Mouse (Mus musculus) stomach, postnatal 0 days (tissue): ENCODE data around the gene Gtf3c1. TPM values are rescaled to one million over a fixed set of nuclear protein-coding genes. Genes with fewer than 3 reads are reported as not detected.

ENCODE experiments used
- ATAC-seq: fragments of 200-750 bp; cut with Nextera tagmentation; 2 replicates; pipeline ENCODE4 v1.8.0; 2017; ENCODE audit not compliant: low FRiP score, low TSS enrichment
- DNase-seq: peaks from one replicate; pipeline ENCODE4 v3.0.0-alpha.2; 2016; ENCODE audit warnings: low spot score
- H3K27ac ChIP-seq: fragments of 300-500 bp; sonication (generic); replicated peaks from 2 replicates; pipeline ENCODE4 v1.5.1; 2014; ENCODE audit warnings: mild to moderate bottlenecking, control low read depth
- H3K27me3 ChIP-seq: fragments of 300-500 bp; sonication (generic); 2 replicates; pipeline ENCODE4 v1.6.1; 2014; ENCODE audit warnings: low read length; ENCODE audit not compliant: control insufficient read depth, insufficient read depth
- H3K36me3 ChIP-seq: fragments of 300-500 bp; sonication (generic); 2 replicates; pipeline ENCODE4 v1.6.1; 2014; ENCODE audit warnings: low read length, mixed read lengths; ENCODE audit not compliant: control insufficient read depth, insufficient read depth
- H3K4me1 ChIP-seq: fragments of 300-500 bp; sonication (generic); replicated peaks from 2 replicates; pipeline ENCODE4 v1.6.1; 2014; ENCODE audit warnings: antibody characterized with exemption; ENCODE audit not compliant: control insufficient read depth, insufficient read depth
- H3K4me2 ChIP-seq: fragments of 300-500 bp; sonication (generic); replicated peaks from 2 replicates; pipeline ENCODE4 v1.6.1; 2014; ENCODE audit warnings: low read depth, mild to moderate bottlenecking, control low read depth, moderate library complexity
- H3K4me3 ChIP-seq: fragments of 300-500 bp; sonication (generic); 2 replicates; pipeline ENCODE4 v1.5.1; 2014; ENCODE audit warnings: low read depth, low read length, control low read depth
- H3K9ac ChIP-seq: fragments of 300-500 bp; sonication (generic); 2 replicates; pipeline ENCODE4 v1.6.1; 2014; ENCODE audit warnings: mild to moderate bottlenecking, low read length, control low read depth, mixed read lengths
- H3K9me3 ChIP-seq: fragments of 300-500 bp; sonication (generic); 2 replicates; pipeline ENCODE4 v1.6.1; 2016; ENCODE audit warnings: low read length; ENCODE audit not compliant: control insufficient read depth
- CTCF ChIP-seq: IDR thresholded peaks from 2 replicates; pipeline ENCODE4 v1.5.1; 2016; ENCODE audit warnings: antibody characterized with exemption, low read depth, mild to moderate bottlenecking, moderate library complexity
- EP300 ChIP-seq: optimal IDR thresholded peaks from 2 replicates; pipeline ENCODE3; 2016; ENCODE audit warnings: antibody characterized with exemption
- WGBS: fragments of 180-500 bp; shearing (Covaris S2); extraction: QIAGEN DNeasy Blood & Tissue Kit; methylation state at CpG from one replicate; pipeline ENCODE4 v1.1.7; 2014; 5-methylcytosine and 5-hydroxymethylcytosine counted together
- polyA plus RNA-seq: library from polyadenylated mRNA; unstranded; fragments of >200 nt; fragmentation: Nextera tagmentation; extraction: Ambion mirVana; gene quantifications from 2 replicates; pipeline ENCODE4 v1.2.1, GENCODE M21; 2015

Gene Gtf3c1
- polyA plus RNA-seq, 1 experiment from 2014 or later = 6.6 TPM

DNA sequence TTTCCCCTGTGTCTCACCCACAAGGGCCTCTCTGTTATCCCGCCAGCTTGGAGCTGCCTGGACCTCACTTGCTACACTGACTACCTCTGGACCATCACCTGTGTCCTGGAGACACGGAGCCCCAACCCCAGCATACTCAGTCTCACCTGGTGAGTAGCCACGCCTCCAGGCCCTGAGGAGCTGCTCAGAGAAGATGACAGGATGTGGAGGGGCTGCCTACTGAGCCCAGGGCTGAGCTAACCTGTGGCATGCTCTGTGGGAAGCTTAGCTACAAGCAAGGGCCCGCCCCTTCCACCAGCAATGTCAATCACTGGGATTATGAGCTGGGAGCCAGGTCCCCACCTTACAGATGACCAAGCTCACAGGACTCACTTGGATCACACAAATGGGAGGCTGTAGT lies 82.4 kb downstream of the Gtf3c1 start:
- peak; percentile 11; the same call in 1 of the 2 replicates for ATAC-seq
- H3K4me2 ChIP-seq = no peak overlapping the region
- WGBS = 63% methylated on average over 4 of the region's 4 CpGs
- H3K4me1 ChIP-seq = no peaks in the 10 kb centered on the region
- no peak for TF ChIP-seq CTCF
- TF ChIP-seq EP300 = no peak
- no peak overlapping the region for H3K4me3 ChIP-seq
- no peaks in the 10 kb centered on the region for H3K27me3 ChIP-seq
- no peaks in the 10 kb centered on the region for H3K9me3 ChIP-seq
- no peak overlapping the region for H3K9ac ChIP-seq
- H3K36me3 ChIP-seq = no peaks in the 10 kb centered on the region
- DNase-seq = no peak
- no peak overlapping the region for H3K27ac ChIP-seq

DNA sequence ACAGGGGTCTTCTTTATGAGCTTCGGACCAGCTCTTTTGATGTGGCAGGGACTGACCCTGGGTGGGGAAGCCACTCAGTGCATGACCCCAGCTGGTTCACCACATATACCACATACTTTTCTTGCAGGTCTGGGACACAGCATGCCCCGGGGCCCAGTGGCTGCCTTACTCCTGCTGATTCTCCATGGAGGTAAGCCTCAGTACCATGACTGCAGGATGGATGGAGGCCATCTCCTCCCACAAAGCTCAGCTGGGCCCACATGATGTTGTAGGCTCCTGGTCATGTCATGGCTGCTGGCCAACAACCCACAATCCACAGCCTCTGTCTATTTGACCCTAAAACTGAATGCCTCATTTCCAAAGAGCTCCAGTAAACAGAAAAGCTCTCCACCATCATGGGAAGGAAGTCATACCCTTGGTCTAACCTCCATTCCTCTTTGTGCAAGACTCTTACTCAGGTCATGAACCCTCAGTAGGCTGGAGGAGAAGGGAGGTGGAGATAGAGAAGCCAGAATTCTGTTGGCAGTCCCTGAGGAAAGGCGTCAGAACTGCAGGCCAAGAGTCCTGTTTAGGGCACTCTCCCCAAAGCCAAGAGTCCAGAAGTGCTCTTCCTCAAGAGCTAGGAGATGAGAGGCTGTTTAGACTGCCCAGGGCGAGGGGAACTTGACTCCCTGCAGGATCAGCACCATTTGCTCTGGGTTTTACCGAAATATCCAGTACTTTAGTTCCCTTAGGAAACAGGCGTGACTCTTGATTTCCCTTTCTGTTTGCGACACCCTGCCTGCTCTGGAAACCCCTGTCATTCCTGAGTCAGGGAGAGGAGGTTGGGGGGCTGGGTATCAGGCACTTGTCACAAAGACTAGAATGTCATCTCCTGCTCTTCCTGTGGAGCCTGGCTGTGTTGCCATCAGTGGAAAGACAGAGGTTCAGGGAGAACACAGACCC lies 84.6 kb downstream of the Gtf3c1 start:
- no peak overlapping the region for H3K9ac ChIP-seq
- DNase-seq (no peak), ATAC-seq (no peak)
- no peak overlapping the region for H3K4me2 ChIP-seq
- no peak overlapping the region for H3K4me3 ChIP-seq
- no peaks in the 10 kb centered on the region for H3K27me3 ChIP-seq
- no peak overlapping the region for H3K27ac ChIP-seq
- no peaks in the 10 kb centered on the region for H3K36me3 ChIP-seq
- 67% methylated on average over 7 of the region's 7 CpGs for WGBS
- H3K9me3 ChIP-seq = no peaks in the 10 kb centered on the region
- no peak for TF ChIP-seq EP300
- no peak for TF ChIP-seq CTCF
- no peaks in the 10 kb centered on the region for H3K4me1 ChIP-seq

DNA sequence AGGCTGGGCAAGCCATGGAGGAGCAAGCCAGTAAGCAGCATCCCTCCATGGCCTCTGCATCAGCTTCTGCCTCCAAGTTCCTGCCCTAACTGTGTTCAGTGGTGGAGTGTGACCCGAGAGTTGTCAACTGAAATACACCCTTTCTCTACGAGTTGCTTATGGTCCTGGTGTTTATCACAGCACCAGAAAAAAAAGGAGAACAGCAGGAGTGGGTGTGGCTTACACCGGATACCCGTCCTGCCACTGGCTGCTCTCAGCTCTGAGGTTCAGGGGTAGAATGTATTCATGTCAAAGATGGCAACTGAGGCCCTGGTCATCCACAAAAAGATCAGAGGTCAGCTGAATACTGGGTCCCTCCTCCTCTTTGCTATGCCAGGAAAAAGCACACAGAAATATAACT lies 87.5 kb downstream of the Gtf3c1 start:
- no peaks in the 10 kb centered on the region for H3K4me1 ChIP-seq
- TF ChIP-seq CTCF = no peak
- no peak for TF ChIP-seq EP300
- 67% methylated on average over 4 of the region's 4 CpGs for WGBS
- no peak overlapping the region for H3K9ac ChIP-seq
- no peaks in the 10 kb centered on the region for H3K27me3 ChIP-seq
- ATAC-seq (no peak), DNase-seq (no peak)
- no peak overlapping the region for H3K4me3 ChIP-seq
- no peaks in the 10 kb centered on the region for H3K9me3 ChIP-seq
- no peak overlapping the region for H3K27ac ChIP-seq
- no peaks in the 10 kb centered on the region for H3K36me3 ChIP-seq
- H3K4me2 ChIP-seq = no peak overlapping the region

GRCm38 (mm10) chr7:125618016-125618415 lies 89.6 kb downstream of the Gtf3c1 start:
- WGBS = 74% methylated on average over 7 of the region's 7 CpGs
- DNase-seq (no peak), ATAC-seq (no peak)
- H3K4me2 ChIP-seq = no peak overlapping the region
- no peaks in the 10 kb centered on the region for H3K27me3 ChIP-seq
- H3K4me3 ChIP-seq = no peak overlapping the region
- H3K4me1 ChIP-seq = no peaks in the 10 kb centered on the region
- TF ChIP-seq EP300 = no peak
- no peak for TF ChIP-seq CTCF
- no peak overlapping the region for H3K9ac ChIP-seq
- no peak overlapping the region for H3K27ac ChIP-seq
- H3K9me3 ChIP-seq = no peaks in the 10 kb centered on the region
- no peaks in the 10 kb centered on the region for H3K36me3 ChIP-seq

GRCm38 (mm10) chr7:125615453-125615852 lies 92.1 kb downstream of the Gtf3c1 start:
- H3K9ac ChIP-seq = no peak overlapping the region
- no peak overlapping the region for H3K27ac ChIP-seq
- H3K27me3 ChIP-seq = no peaks in the 10 kb centered on the region
- TF ChIP-seq EP300 (no peak), CTCF (no peak)
- H3K4me3 ChIP-seq = no peak overlapping the region
- no peak overlapping the region for H3K4me2 ChIP-seq
- no peak for ATAC-seq
- H3K4me1 ChIP-seq = no peaks in the 10 kb centered on the region
- H3K9me3 ChIP-seq = no peaks in the 10 kb centered on the region
- no peak for DNase-seq
- no peaks in the 10 kb centered on the region for H3K36me3 ChIP-seq
- 86% methylated on average over 7 of the region's 7 CpGs for WGBS

- no peak for ATAC-seq
- H3K4me2 ChIP-seq = no peak overlapping the region
- WGBS = 63% methylated on average over 5 of the region's 5 CpGs
- no peaks in the 10 kb centered on the region for H3K9me3 ChIP-seq
- H3K36me3 ChIP-seq = no peaks in the 10 kb centered on the region
- H3K27me3 ChIP-seq = no peaks in the 10 kb centered on the region
- DNase-seq = no peak
- no peaks in the 10 kb centered on the region for H3K4me1 ChIP-seq
- TF ChIP-seq CTCF (no peak), EP300 (no peak)
- no peak overlapping the region for H3K27ac ChIP-seq
- no peak overlapping the region for H3K4me3 ChIP-seq
- H3K9ac ChIP-seq = no peak overlapping the region
Measured at GRCm38 (mm10) chr7:125613579-125613978, 94.0 kb downstream of the Gtf3c1 start.
